11 mouse cellular contexts compared by ENCODE assay signal in the genomic region with DNA sequence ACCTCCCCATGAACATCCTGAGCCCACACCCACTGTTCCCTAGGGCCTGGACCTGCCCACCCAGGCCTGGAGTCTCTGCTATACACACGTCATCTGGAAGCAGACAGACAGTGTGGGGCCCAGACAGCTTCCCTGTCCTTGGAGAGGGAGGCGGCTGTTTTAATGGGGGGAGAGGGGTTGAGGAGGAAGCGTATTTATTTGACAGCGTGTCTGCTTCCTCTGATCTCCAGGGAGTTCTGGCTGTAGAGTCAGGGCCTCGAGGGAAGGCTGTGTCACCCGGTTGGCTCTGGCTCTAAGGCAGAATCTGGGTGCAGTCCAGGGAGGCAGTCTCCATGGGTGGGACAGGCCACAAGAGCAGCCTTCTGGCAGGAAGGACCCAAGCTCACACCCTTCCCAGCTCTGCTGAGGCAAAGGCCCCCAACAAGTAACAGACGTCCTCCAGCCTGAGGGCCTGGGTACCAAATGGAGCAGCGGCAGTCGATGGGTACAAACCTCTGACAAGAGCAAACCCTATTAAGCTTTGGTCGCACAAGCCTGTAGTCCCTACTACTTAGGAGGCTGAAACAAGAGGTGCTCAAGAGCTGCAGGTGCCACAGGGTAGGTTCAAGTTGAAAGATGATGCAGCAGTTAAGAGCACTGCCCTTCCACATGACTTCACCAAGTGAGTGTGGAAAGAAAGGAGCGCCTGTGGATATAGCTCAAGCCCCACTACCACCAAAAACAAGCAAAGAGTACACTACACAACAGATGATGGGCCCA. TPM values are rescaled to one million over a fixed set of nuclear protein-coding genes. Genes with fewer than 3 reads are reported as not detected.
A peak's percentile ranks its signal among the peaks of the same experiment; 100 is the strongest.
DNase-seq lines count a peak whose midpoint lies in the region; ATAC-seq and TF ChIP-seq lines count a peak whose summit lies in the region.
"Had no signal": no experiment of that assay in that cellular context is flagged by ENCODE, and none has a peak within 500 bp of the region (broad histone marks: within the 10 kb centered on the region; RNA-seq: fewer than 3 reads in every experiment).

No protein-coding gene starts in this region.

- WGBS in kidney, embryonic 15.5 days = 66% methylated on average over 11 of the region's 11 CpGs
- WGBS in bone marrow, adult 2 months = 53% methylated on average over 11 of the region's 11 CpGs
- 69% methylated on average over 11 of the region's 11 CpGs for WGBS in small intestine, adult 2 months
- WGBS in midbrain, postnatal 0 days = 84% methylated on average over 11 of the region's 11 CpGs

- H3K9me3 ChIP-seq in kidney, embryonic 15.5 days (replicated peaks) = no peaks in the 10 kb centered on the region
- no peaks in the 10 kb centered on the region for H3K9me3 ChIP-seq in midbrain, postnatal 0 days (ENCODE audit: low read length)

- TF ChIP-seq POLR2A in bone marrow, adult 2 months (IDR thresholded peaks at IDR 0.05; ENCODE audit: borderline replicate concordance, control insufficient read depth, low read depth, low read length) = no peak
- no peak for TF ChIP-seq POLR2A in small intestine, adult 2 months (IDR thresholded peaks at IDR 0.05; ENCODE audit: low read depth, low read length)

- ATAC-seq in kidney, embryonic 15.5 days (replicated peaks; ENCODE audit: low FRiP score) = no peak
- no peak for ATAC-seq in midbrain, postnatal 0 days (ENCODE audit: low FRiP score)
- ATAC-seq: forebrain, embryonic 16.5 days had no signal

- intact Hi-C loops in heart, postnatal 25 days (cut with DNase I) = no loop called here

- no peak overlapping the region for H3K4me3 ChIP-seq in kidney, embryonic 15.5 days (replicated peaks)
- no peak overlapping the region for H3K4me3 ChIP-seq in bone marrow, adult 2 months (replicated peaks; ENCODE audit: control insufficient read depth, low read depth, low read length)
- H3K4me3 ChIP-seq in small intestine, adult 2 months (ENCODE audit: low read depth, low read length) = no peak overlapping the region
- no peak overlapping the region for H3K4me3 ChIP-seq in midbrain, postnatal 0 days (ENCODE audit: low read depth, low read length)

- 0 out of 2 replicates have a peak, but pooled peaks cover 7% of the 10 kb centered on the region for H3K36me3 ChIP-seq in kidney, embryonic 15.5 days
- H3K36me3 ChIP-seq in small intestine, adult 2 months (ENCODE audit: control insufficient read depth, insufficient read depth, low read length) = no peaks in the 10 kb centered on the region
- no peaks in the 10 kb centered on the region for H3K36me3 ChIP-seq in midbrain, postnatal 0 days (ENCODE audit: insufficient read depth, low read length)

- H3K4me2 ChIP-seq in kidney, embryonic 15.5 days = no peak overlapping the region
- H3K4me2 ChIP-seq in midbrain, postnatal 0 days (ENCODE audit: low read depth, low read length, poor library complexity, severe bottlenecking) = no peak overlapping the region

- no peak overlapping the region for H3K9ac ChIP-seq in kidney, embryonic 15.5 days
- H3K9ac ChIP-seq in midbrain, postnatal 0 days (replicated peaks; ENCODE audit: low read length, poor library complexity, severe bottlenecking) = no peak overlapping the region
- H3K9ac ChIP-seq: liver, embryonic 14.5 days had no signal

- peaks cover 35% of the 10 kb centered on the region for H3K4me1 ChIP-seq in kidney, embryonic 15.5 days
- H3K4me1 ChIP-seq in bone marrow, adult 2 months (ENCODE audit: control insufficient read depth, insufficient read depth, low read length) = peaks cover 3% of the 10 kb centered on the region; the same call in 1 of the 2 replicates
- H3K4me1 ChIP-seq in small intestine, adult 2 months (ENCODE audit: control insufficient read depth, insufficient read depth, insufficient read length, low read length) = peaks cover 7% of the 10 kb centered on the region; the same call in 1 of the 2 replicates
- no peaks in the 10 kb centered on the region; the same call in none of the 2 replicates for H3K4me1 ChIP-seq in midbrain, postnatal 0 days (ENCODE audit: insufficient read depth, low read length)

- DNase-seq in kidney, postnatal 10 days = peak; percentile 60
- DNase-seq in heart, postnatal 25 days (ENCODE audit: low spot score) = peak; percentile 34
- DNase-seq in cerebellum, adult 11-12 months = no peak
- no peak for DNase-seq in midbrain, postnatal 0 days (ENCODE audit: low spot score)
- DNase-seq in right cerebral cortex, adult 2 months (ENCODE audit: low spot score in 2 of 2) = no peak
- DNase-seq: cerebellum, adult 18-20 months had no signal

- no peaks in the 10 kb centered on the region for H3K27me3 ChIP-seq in kidney, embryonic 15.5 days
- H3K27me3 ChIP-seq in small intestine, adult 2 months (ENCODE audit: control insufficient read depth, insufficient read depth, low read length) = no peaks in the 10 kb centered on the region
- H3K27me3 ChIP-seq in midbrain, postnatal 0 days (ENCODE audit: insufficient read depth, low read length) = no peaks in the 10 kb centered on the region

- H3K27ac ChIP-seq in kidney, embryonic 15.5 days = no peak overlapping the region
- peak overlapping the region; percentile 21; the same call in 1 of the 2 replicates for H3K27ac ChIP-seq in bone marrow, adult 2 months (ENCODE audit: control insufficient read depth, insufficient read depth, low read depth, low read length, poor library complexity)
- peak overlapping the region; percentile 18; the same call in 1 of the 2 replicates for H3K27ac ChIP-seq in small intestine, adult 2 months (ENCODE audit: insufficient read depth, low read depth, low read length)
- H3K27ac ChIP-seq in midbrain, postnatal 0 days (ENCODE audit: low read depth, low read length) = no peak overlapping the region
- H3K27ac ChIP-seq: liver, embryonic 14.5 days had no signal

- TF ChIP-seq CTCF in bone marrow, adult 2 months (IDR thresholded peaks at IDR 0.05; ENCODE audit: control insufficient read depth, insufficient read depth, low read length) = no peak
- no peak for TF ChIP-seq CTCF in small intestine, adult 2 months (IDR thresholded peaks at IDR 0.05; ENCODE audit: extremely low read depth, insufficient read length, insufficient replicate concordance, low read depth, low read length)
- no peak for TF ChIP-seq CTCF in midbrain, postnatal 0 days (IDR thresholded peaks at IDR 0.05)

RNA-seq across cellular contexts. Expression of a gene that starts 9.5 kb away (rescaled TPM):
- polyA plus RNA-seq in kidney, embryonic 15.5 days (2015; fragmentation: Nextera tagmentation; extraction: Ambion mirVana) = 15.4 and 15.5 TPM in 2 replicates
- polyA plus RNA-seq in bone marrow, adult 2 months (2011; ENCODE audit: insufficient read depth, insufficient read length, low replicate concordance, missing spikeins) = 2.6 TPM in 2 replicates
- total RNA-seq in heart, postnatal 25 days (2021) = under 1 TPM; 0.70 to 0.75 TPM
- polyA plus RNA-seq in small intestine, adult 2 months (2012; rRNA removed) = 4.4 and 10.7 TPM in 2 replicates
- total RNA-seq in midbrain, postnatal 0 days (2014; rRNA removed) = 2.0 and 2.6 TPM in 2 replicates
- 3.1 and 3.2 TPM in 2 replicates for polyA plus RNA-seq in midbrain, postnatal 0 days (2015; fragmentation: Nextera tagmentation; extraction: Ambion mirVana)

RNA-seq across cellular contexts. Expression of a gene that starts 41.6 kb away (rescaled TPM):
- polyA plus RNA-seq in kidney, embryonic 15.5 days (2015; fragmentation: Nextera tagmentation; extraction: Ambion mirVana) = 790 and 863 TPM in 2 replicates
- polyA plus RNA-seq in bone marrow, adult 2 months (2011; ENCODE audit: insufficient read depth, insufficient read length, low replicate concordance, missing spikeins) = 102 and 171 TPM in 2 replicates
- total RNA-seq in heart, postnatal 25 days (2021) = 100 to 1,000 TPM; 236 to 255 TPM
- 4.1 and 7.5 TPM in 2 replicates for polyA plus RNA-seq in small intestine, adult 2 months (2012; rRNA removed)
- total RNA-seq in midbrain, postnatal 0 days (2014; rRNA removed) = 466 and 613 TPM in 2 replicates
- 1,145 and 1,185 TPM in 2 replicates for polyA plus RNA-seq in midbrain, postnatal 0 days (2015; fragmentation: Nextera tagmentation; extraction: Ambion mirVana)

RNA-seq across cellular contexts. Expression of a gene that starts 59.6 kb away (rescaled TPM):
- polyA plus RNA-seq in kidney, embryonic 15.5 days (2015; fragmentation: Nextera tagmentation; extraction: Ambion mirVana) = not detected in 2 replicates
- polyA plus RNA-seq in bone marrow, adult 2 months (2011; ENCODE audit: insufficient read depth, insufficient read length, low replicate concordance, missing spikeins) = not detected in 2 replicates
- total RNA-seq in heart, postnatal 25 days (2021) = not detected
- polyA plus RNA-seq in small intestine, adult 2 months (2012; rRNA removed) = not detected in 2 replicates
- total RNA-seq in midbrain, postnatal 0 days (2014; rRNA removed) = not detected in 2 replicates
- polyA plus RNA-seq in midbrain, postnatal 0 days (2015; fragmentation: Nextera tagmentation; extraction: Ambion mirVana) = not detected in 2 replicates
- polyA plus RNA-seq: forebrain, embryonic 16.5 days; liver, embryonic 14.5 days had no signal

Comparison
In these comparisons a context has a peak if more than half of its experiments do, and no peak if none do; other contexts are left out.
1. DNase-seq: peak in kidney, postnatal 10 days (single experiment) and heart, postnatal 25 days (single experiment); none in cerebellum, adult 11-12 months (single experiment), midbrain, postnatal 0 days (single experiment) and right cerebral cortex, adult 2 months (0 of 2).
2. H3K27ac ChIP-seq: peak in bone marrow, adult 2 months (single experiment) and small intestine, adult 2 months (single experiment); none in kidney, embryonic 15.5 days (single experiment) and midbrain, postnatal 0 days (single experiment).
3. RNA of a gene that starts 41.6 kb away (polyA plus RNA-seq): 1,145 to 1,185 TPM in midbrain, postnatal 0 days, 790 to 863 TPM in kidney, embryonic 15.5 days and 102 to 171 TPM in bone marrow, adult 2 months; 4.1 to 7.5 TPM in small intestine, adult 2 months; every median in the first group is over 10 times any median in the second.